Mouse (Mus musculus): ENCODE measurements around the gene Trpv2.

DNA sequence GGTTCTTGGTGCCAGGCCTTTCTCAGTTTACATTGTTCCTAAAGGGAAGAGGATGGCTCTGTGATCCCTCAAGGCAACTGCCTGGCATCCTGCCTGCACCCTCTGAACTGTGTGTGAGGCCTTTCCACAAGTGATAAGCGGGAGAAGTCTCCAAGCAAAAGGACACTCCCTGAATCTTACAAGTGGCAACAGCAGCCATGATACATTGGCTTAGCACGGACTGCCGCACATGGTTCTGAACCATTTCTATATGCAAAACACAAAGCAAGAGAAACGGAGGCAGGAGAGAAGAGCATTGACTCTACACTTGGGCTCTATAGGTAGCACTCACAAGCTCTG is 71.0 kb downstream of the Trpv2 start:
- TF ChIP-seq POLR2A (IDR thresholded peaks at IDR 0.05; ENCODE audit: insufficient read depth, low read length): no peak
- no peak for TF ChIP-seq CTCF (IDR thresholded peaks at IDR 0.05; ENCODE audit: low read depth, low read length)
- no peak for TF ChIP-seq EP300 (IDR thresholded peaks at IDR 0.05; ENCODE audit: insufficient read depth, low read depth, low read length)
